ENCODE assay signal across 21 mouse cellular contexts in the genomic region with DNA sequence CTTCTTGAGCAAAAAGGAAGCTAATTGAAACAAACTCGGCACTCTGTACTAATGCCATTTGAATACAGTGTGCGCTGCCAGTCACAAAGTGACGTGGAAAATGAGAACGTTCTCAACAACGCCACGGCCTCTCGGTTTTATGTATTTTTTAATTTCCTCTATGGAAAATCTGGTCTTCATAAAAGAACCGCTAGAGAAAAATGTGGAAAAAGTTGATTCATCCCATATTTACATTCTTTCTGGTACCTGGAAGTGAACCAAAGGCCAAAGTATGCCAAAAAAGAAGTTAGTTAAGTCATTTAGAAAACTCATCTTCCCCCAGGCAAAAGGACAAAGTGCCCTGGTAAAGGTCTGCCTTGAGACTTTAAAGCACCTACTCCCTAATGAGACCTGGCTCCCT.
DNase-seq lines count a peak whose midpoint lies in the region; ATAC-seq and TF ChIP-seq lines count a peak whose summit lies in the region.
"Had no signal": no experiment of that assay in that cellular context is flagged by ENCODE, and none has a peak within 500 bp of the region (broad histone marks: within the 10 kb centered on the region; RNA-seq: fewer than 3 reads in every experiment).

No protein-coding gene starts in this region.

- H3K9me3 ChIP-seq in embryonic facial prominence, embryonic 14.5 days (ENCODE audit: control insufficient read depth, low read length) = no peaks in the 10 kb centered on the region
- no peaks in the 10 kb centered on the region for H3K9me3 ChIP-seq in limb, embryonic 14.5 days (ENCODE audit: control insufficient read depth, low read length)
- H3K9me3 ChIP-seq: forebrain, embryonic 13.5 days; heart, embryonic 15.5 days; hindbrain, embryonic 13.5 days had no signal

- H3K27me3 ChIP-seq in embryonic facial prominence, embryonic 14.5 days (replicated peaks; ENCODE audit: control insufficient read depth, insufficient read depth, low read length) = no peaks in the 10 kb centered on the region
- no peaks in the 10 kb centered on the region for H3K27me3 ChIP-seq in limb, embryonic 14.5 days (ENCODE audit: control insufficient read depth, insufficient read depth, low read length)
- H3K27me3 ChIP-seq: forebrain, embryonic 13.5 days; heart, embryonic 15.5 days; hindbrain, embryonic 13.5 days had no signal

- no peak overlapping the region for H3K4me3 ChIP-seq in embryonic facial prominence, embryonic 14.5 days (ENCODE audit: low read depth, low read length)
- no peak overlapping the region for H3K4me3 ChIP-seq in limb, embryonic 14.5 days (replicated peaks; ENCODE audit: low read length)
- H3K4me3 ChIP-seq: forebrain, embryonic 13.5 days; heart, adult 2 months; heart, embryonic 15.5 days; hindbrain, embryonic 13.5 days had no signal

- no peak overlapping the region for H3K9ac ChIP-seq in embryonic facial prominence, embryonic 14.5 days (ENCODE audit: low read depth, low read length)
- no peak overlapping the region for H3K9ac ChIP-seq in limb, embryonic 14.5 days (ENCODE audit: low read depth, low read length, severe bottlenecking)
- H3K9ac ChIP-seq: forebrain, embryonic 13.5 days; forebrain, postnatal 0 days; heart, embryonic 15.5 days; hindbrain, embryonic 13.5 days had no signal

- H3K27ac ChIP-seq in embryonic facial prominence, embryonic 14.5 days (replicated peaks; ENCODE audit: low read depth, low read length) = peak overlapping the region; percentile 52; the same call in 1 of the 2 replicates
- H3K27ac ChIP-seq in limb, embryonic 14.5 days (replicated peaks; ENCODE audit: low read depth, low read length) = peak overlapping the region; percentile 63
- H3K27ac ChIP-seq: forebrain, embryonic 13.5 days; heart, adult 2 months; heart, embryonic 15.5 days; hindbrain, embryonic 13.5 days; hindbrain, postnatal 0 days had no signal

- no peaks in the 10 kb centered on the region for H3K36me3 ChIP-seq in embryonic facial prominence, embryonic 14.5 days (ENCODE audit: control insufficient read depth, insufficient read depth, low read length)
- no peaks in the 10 kb centered on the region for H3K36me3 ChIP-seq in limb, embryonic 14.5 days (ENCODE audit: control insufficient read depth, insufficient read depth, low read length)
- H3K36me3 ChIP-seq: heart, embryonic 15.5 days; hindbrain, embryonic 13.5 days had no signal

- peak; percentile 88 for DNase-seq in 3T3-L1 (ENCODE audit: low read depth, low spot score)
- DNase-seq in Muller cell, postnatal 12 days (ENCODE audit: inconsistent ontology term) = peak; percentile 14
- peak; percentile 81 for DNase-seq in embryonic facial prominence, embryonic 14.5 days (ENCODE audit: low spot score)
- DNase-seq in limb, embryonic 14.5 days (ENCODE audit: low spot score) = peak; percentile 82
- DNase-seq in layer of hippocampus, postnatal 25 days (ENCODE audit: extremely low spot score in 1 of 2, low spot score in 1 of 2) = no peak
- DNase-seq in thymus, postnatal 10 days (ENCODE audit: low spot score in 2 of 2) = no peak
- DNase-seq in cerebellum, adult 8-10 months = no peak
- DNase-seq: adrenal gland, adult 8-10 months; B cell, adult 2 months; cerebellum, adult 11 months; cerebellum, adult 9-10 months; cerebellum, postnatal 25 days; forebrain, postnatal 0 days; gastrocnemius, postnatal 14 days; heart, adult 2 months; heart, postnatal 14 days had no signal

- TF ChIP-seq POLR2A in limb, embryonic 14.5 days (IDR thresholded peaks at IDR 0.05; ENCODE audit: borderline replicate concordance, extremely low read depth, insufficient read depth, insufficient read length) = no peak

- no peak for ATAC-seq in embryonic facial prominence, embryonic 14.5 days (ENCODE audit: low read depth)
- no peak for ATAC-seq in limb, embryonic 14.5 days (ENCODE audit: low FRiP score, low read depth)
- ATAC-seq: forebrain, embryonic 13.5 days; forebrain, postnatal 0 days; hindbrain, postnatal 0 days had no signal

- peaks cover 10% of the 10 kb centered on the region for H3K4me1 ChIP-seq in embryonic facial prominence, embryonic 14.5 days (ENCODE audit: control insufficient read depth, insufficient read depth, low read length)
- peaks cover 27% of the 10 kb centered on the region for H3K4me1 ChIP-seq in limb, embryonic 14.5 days (ENCODE audit: control insufficient read depth, insufficient read depth, low read length)
- H3K4me1 ChIP-seq: forebrain, embryonic 13.5 days; heart, embryonic 15.5 days; hindbrain, embryonic 13.5 days had no signal

- H3K4me2 ChIP-seq in embryonic facial prominence, embryonic 14.5 days (ENCODE audit: low read depth, low read length) = peak overlapping the region; percentile 29
- H3K4me2 ChIP-seq in limb, embryonic 14.5 days (replicated peaks; ENCODE audit: low read depth, low read length, severe bottlenecking) = 0 out of 2 replicates have a peak overlapping the region, but pooled peaks have one; percentile 10
- H3K4me2 ChIP-seq: forebrain, embryonic 13.5 days; heart, embryonic 11.5 days; heart, embryonic 15.5 days; hindbrain, embryonic 13.5 days had no signal

- WGBS in embryonic facial prominence, embryonic 14.5 days = 36% methylated on average over 8 of the region's 8 CpGs
- WGBS in limb, embryonic 14.5 days = 26% methylated on average over 8 of the region's 8 CpGs

Comparison
In these comparisons a context has a peak if more than half of its experiments do, and no peak if none do; other contexts are left out.
1. DNase-seq: peak in 3T3-L1 (single experiment), Muller cell, postnatal 12 days (single experiment), embryonic facial prominence, embryonic 14.5 days (single experiment) and limb, embryonic 14.5 days (single experiment); none in layer of hippocampus, postnatal 25 days (0 of 2), thymus, postnatal 10 days (0 of 2) and cerebellum, adult 8-10 months (single experiment).